Mouse (Mus musculus) heart, adult 2 months (tissue): ENCODE data around the gene Msh5.

ENCODE experiments used
- CTCF ChIP-seq: fragments of 200-600 bp; IDR thresholded peaks from 2 replicates; pipeline ENCODE4 v1.8.1; 2022; ENCODE audit warnings: antibody characterized with exemption, mild to moderate bottlenecking, moderate library complexity
- EP300 ChIP-seq: fragments of 200-500 bp; IDR thresholded peaks from 2 replicates; pipeline ENCODE4 v1.6.1; 2011; ENCODE audit warnings: low read depth, low read length, control low read depth; ENCODE audit not compliant: insufficient read depth
- POLR2A ChIP-seq: fragments of 200-500 bp; IDR thresholded peaks from 2 replicates; pipeline ENCODE4 v1.6.1; 2011; ENCODE audit warnings: mild to moderate bottlenecking, low read depth, low read length, control low read depth; ENCODE audit not compliant: insufficient read depth

DNA sequence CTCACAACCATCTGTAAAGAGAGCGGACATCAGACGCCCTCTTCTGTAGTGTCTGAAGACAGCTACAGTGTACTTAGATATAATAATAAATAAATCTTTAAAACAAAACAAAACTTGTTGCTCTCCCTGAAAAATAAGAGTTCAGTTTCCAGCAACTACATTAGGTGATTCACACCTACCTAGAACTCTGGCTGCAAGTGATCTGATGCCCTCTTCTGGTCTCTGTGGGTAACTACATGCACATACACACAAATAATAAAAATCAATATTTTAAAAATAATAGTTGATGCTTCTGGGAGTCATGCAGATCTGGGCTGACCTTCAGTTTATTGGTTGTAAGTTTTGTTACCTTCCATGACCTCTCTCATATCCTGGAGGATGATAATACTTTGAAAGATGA, 62.3 kb downstream of the Msh5 start:
- TF ChIP-seq CTCF, result peak; percentile 93
- no peak for TF ChIP-seq POLR2A
- TF ChIP-seq EP300, result no peak
